Mouse (Mus musculus): ENCODE results near the gene Tgfbr1. TPM values are rescaled to one million over a fixed set of nuclear protein-coding genes. Genes with fewer than 3 reads are reported as not detected.

Gene Tgfbr1
- polyA plus RNA-seq, 1 experiment from 2014 or later: 5.4 TPM

DNA sequence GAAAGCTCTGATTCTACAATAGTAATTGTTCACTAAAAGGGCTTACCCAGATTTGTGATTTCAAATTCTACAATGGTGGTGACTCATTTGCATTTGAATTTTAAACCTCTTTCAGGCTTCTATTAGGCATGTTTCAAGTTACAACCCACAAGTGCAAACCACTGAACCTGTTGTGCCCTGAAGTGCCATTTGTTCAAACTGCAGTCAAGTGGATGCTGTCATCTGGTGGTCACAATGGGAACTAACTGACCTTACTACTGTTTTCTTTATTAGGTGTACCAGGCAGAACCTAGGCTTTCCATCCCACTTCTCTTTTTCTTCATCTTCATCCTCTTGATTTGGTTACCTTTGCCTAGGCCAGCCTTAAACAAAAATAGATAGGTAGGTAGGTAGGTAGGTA lies 46.8 kb downstream of the Tgfbr1 start:
- no peak overlapping the region for H3K27ac ChIP-seq (ENCODE audit: low read length)
- no peak overlapping the region for H3K9ac ChIP-seq (ENCODE audit: low read depth, low read length)
- H3K27me3 ChIP-seq (ENCODE audit: control insufficient read depth, insufficient read depth, low read depth, low read length): no peaks in the 10 kb centered on the region
- H3K9me3 ChIP-seq (replicated peaks; ENCODE audit: control insufficient read depth, low read length): no peaks in the 10 kb centered on the region
- H3K36me3 ChIP-seq (ENCODE audit: control insufficient read depth, insufficient read depth): no peaks in the 10 kb centered on the region
- H3K4me2 ChIP-seq (ENCODE audit: low read depth, low read length): no peak overlapping the region
- H3K4me3 ChIP-seq (ENCODE audit: low read depth, low read length): no peak overlapping the region
- no peak for ATAC-seq (ENCODE audit: low read depth)
- no peaks in the 10 kb centered on the region for H3K4me1 ChIP-seq (ENCODE audit: control insufficient read depth, low read depth, low read length)

DNA sequence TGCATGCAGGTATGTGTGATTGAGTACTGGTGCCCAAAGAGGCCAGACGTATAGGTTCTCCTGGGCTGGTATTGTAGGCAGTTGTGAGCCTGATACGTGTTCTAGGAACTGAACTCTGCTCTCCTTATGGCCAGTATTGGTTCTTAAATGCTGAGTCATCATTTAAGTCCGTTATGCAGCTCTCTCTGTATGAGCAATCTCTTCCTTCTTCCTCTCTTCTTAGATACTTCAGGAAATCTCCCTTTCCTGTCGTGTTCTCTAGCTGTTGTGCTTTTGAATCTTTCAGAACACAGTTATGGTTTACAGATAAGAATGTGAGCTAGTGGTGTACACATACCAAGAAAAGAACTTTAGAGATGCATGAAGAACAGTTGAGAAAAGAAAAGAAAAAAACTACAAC lies 47.3 kb downstream of the Tgfbr1 start:
- Histone ChIP-seq H3K36me3 (ENCODE audit: control insufficient read depth, insufficient read depth) (no peaks in the 10 kb centered on the region), H3K9me3 (replicated peaks; ENCODE audit: control insufficient read depth, low read length) (no peaks in the 10 kb centered on the region), H3K4me2 (ENCODE audit: low read depth, low read length) (no peak overlapping the region), H3K27me3 (ENCODE audit: control insufficient read depth, insufficient read depth, low read depth, low read length) (no peaks in the 10 kb centered on the region), H3K9ac (ENCODE audit: low read depth, low read length) (no peak overlapping the region), H3K27ac (ENCODE audit: low read length) (no peak overlapping the region), H3K4me3 (ENCODE audit: low read depth, low read length) (no peak overlapping the region), H3K4me1 (ENCODE audit: control insufficient read depth, low read depth, low read length) (no peaks in the 10 kb centered on the region)
- WGBS (ENCODE audit: insufficient replicate concordance): 19% methylated on average over 4 of the region's 4 CpGs
- ATAC-seq (ENCODE audit: low read depth): no peak

GRCm38 (mm10) chr4:47402200-47402599 lies 49.2 kb downstream of the Tgfbr1 start:
- no peaks in the 10 kb centered on the region for H3K27me3 ChIP-seq (ENCODE audit: control insufficient read depth, insufficient read depth, low read depth, low read length)
- no peak for ATAC-seq (ENCODE audit: low read depth)

DNA sequence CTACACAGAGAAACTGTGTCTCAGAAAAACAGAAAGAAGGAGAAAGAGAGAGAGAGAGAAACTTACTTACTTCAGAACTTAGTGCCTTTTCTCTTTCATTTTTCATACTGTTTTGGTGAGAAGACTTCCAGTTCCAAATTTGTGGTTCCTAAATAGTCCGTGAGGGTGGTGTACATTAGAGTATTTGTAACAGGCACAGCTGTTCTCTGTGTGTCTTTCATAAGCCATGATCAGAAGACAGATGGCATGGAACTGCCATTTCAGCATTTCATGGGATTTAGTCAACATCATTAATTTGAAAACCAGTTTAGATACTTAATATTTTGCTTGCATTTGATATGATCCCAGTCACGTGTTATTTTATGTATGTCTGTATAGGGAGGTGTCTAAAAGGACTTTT lies 51.5 kb downstream of the Tgfbr1 start:
- no peaks in the 10 kb centered on the region for H3K9me3 ChIP-seq (replicated peaks; ENCODE audit: control insufficient read depth, low read length)
- 70% methylated on average over 2 of the region's 2 CpGs for WGBS (ENCODE audit: insufficient replicate concordance)
- H3K36me3 ChIP-seq (ENCODE audit: control insufficient read depth, insufficient read depth): peaks cover 3% of the 10 kb centered on the region
- H3K27me3 ChIP-seq (ENCODE audit: control insufficient read depth, insufficient read depth, low read depth, low read length): no peaks in the 10 kb centered on the region
- no peak overlapping the region for H3K4me3 ChIP-seq (ENCODE audit: low read depth, low read length)
- ATAC-seq (ENCODE audit: low read depth): no peak
- no peak overlapping the region for H3K27ac ChIP-seq (ENCODE audit: low read length)
- H3K4me1 ChIP-seq (ENCODE audit: control insufficient read depth, low read depth, low read length): no peaks in the 10 kb centered on the region
- H3K9ac ChIP-seq (ENCODE audit: low read depth, low read length): no peak overlapping the region
- no peak overlapping the region for H3K4me2 ChIP-seq (ENCODE audit: low read depth, low read length)

More at GRCm38 (mm10) chr4:47402200-47402599, 49.2 kb downstream of the Tgfbr1 start:
- Histone ChIP-seq H3K4me3 (ENCODE audit: low read depth, low read length) (no peak overlapping the region), H3K4me2 (ENCODE audit: low read depth, low read length) (no peak overlapping the region), H3K36me3 (ENCODE audit: control insufficient read depth, insufficient read depth) (peaks cover 3% of the 10 kb centered on the region; the same call in 1 of the 2 replicates), H3K9ac (ENCODE audit: low read depth, low read length) (no peak overlapping the region), H3K27ac (ENCODE audit: low read length) (no peak overlapping the region), H3K9me3 (replicated peaks; ENCODE audit: control insufficient read depth, low read length) (no peaks in the 10 kb centered on the region), H3K4me1 (ENCODE audit: control insufficient read depth, low read depth, low read length) (no peaks in the 10 kb centered on the region)

DNA sequence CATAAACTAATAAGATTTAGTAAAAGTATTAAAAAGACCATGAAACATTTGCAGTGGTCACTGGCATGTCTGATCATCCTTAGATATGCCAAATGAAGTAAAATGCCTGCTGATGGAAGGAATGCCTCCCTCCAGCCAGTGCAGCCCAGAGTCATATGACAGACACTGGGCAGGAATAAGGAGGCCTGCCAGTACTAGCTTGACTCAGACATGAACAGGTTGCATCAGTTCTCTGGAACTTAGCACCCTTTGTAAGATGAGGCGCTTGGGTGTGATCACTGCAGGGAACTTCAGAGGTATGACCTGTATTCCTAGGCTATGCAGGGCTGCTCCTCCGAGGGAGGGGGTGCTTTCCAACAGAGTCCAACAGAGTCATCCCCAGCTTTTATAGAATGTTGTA lies 54.1 kb downstream of the Tgfbr1 start:
- H3K36me3 ChIP-seq (ENCODE audit: control insufficient read depth, insufficient read depth): peaks cover 3% of the 10 kb centered on the region
- no peak overlapping the region for H3K27ac ChIP-seq (ENCODE audit: low read length)
- no peaks in the 10 kb centered on the region for H3K4me1 ChIP-seq (ENCODE audit: control insufficient read depth, low read depth, low read length)
- no peaks in the 10 kb centered on the region for H3K9me3 ChIP-seq (replicated peaks; ENCODE audit: control insufficient read depth, low read length)
- no peak overlapping the region for H3K4me2 ChIP-seq (ENCODE audit: low read depth, low read length)
- 67% methylated on average over 2 of the region's 2 CpGs for WGBS (ENCODE audit: insufficient replicate concordance)
- no peak for ATAC-seq (ENCODE audit: low read depth)
- H3K27me3 ChIP-seq (ENCODE audit: control insufficient read depth, insufficient read depth, low read depth, low read length): no peaks in the 10 kb centered on the region
- H3K9ac ChIP-seq (ENCODE audit: low read depth, low read length): no peak overlapping the region
- no peak overlapping the region for H3K4me3 ChIP-seq (ENCODE audit: low read depth, low read length)

DNA sequence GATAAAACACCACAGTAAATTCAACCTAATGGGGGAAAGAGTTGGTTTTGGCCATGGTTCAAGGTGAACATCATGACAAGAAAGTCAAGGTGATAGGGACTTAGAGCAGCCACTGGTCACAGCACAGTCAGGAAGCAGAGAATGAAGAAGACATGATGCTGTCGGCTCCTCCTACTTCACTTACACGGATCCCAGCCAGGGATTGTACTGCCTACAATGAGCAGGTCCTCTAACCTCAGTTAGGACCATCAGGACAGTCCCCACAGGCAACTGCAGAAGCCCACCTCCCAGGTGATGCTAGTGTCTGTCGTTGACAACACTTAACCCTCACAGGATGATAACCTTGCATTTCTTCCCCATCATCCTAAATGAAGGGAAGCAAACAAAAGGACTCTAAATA lies 64.8 kb downstream of the Tgfbr1 start:
- H3K36me3 ChIP-seq (ENCODE audit: control insufficient read depth, insufficient read depth): no peaks in the 10 kb centered on the region
- H3K27me3 ChIP-seq (ENCODE audit: control insufficient read depth, insufficient read depth, low read depth, low read length): no peaks in the 10 kb centered on the region
- H3K4me2 ChIP-seq (ENCODE audit: low read depth, low read length): no peak overlapping the region
- 50% methylated on average over 3 of the region's 3 CpGs for WGBS (ENCODE audit: insufficient replicate concordance)
- H3K27ac ChIP-seq (ENCODE audit: low read length): no peak overlapping the region
- H3K9ac ChIP-seq (ENCODE audit: low read depth, low read length): no peak overlapping the region
- no peaks in the 10 kb centered on the region for H3K4me1 ChIP-seq (ENCODE audit: control insufficient read depth, low read depth, low read length)
- H3K9me3 ChIP-seq (replicated peaks; ENCODE audit: control insufficient read depth, low read length): no peaks in the 10 kb centered on the region
- no peak overlapping the region for H3K4me3 ChIP-seq (ENCODE audit: low read depth, low read length)
- ATAC-seq (ENCODE audit: low read depth): no peak

DNA sequence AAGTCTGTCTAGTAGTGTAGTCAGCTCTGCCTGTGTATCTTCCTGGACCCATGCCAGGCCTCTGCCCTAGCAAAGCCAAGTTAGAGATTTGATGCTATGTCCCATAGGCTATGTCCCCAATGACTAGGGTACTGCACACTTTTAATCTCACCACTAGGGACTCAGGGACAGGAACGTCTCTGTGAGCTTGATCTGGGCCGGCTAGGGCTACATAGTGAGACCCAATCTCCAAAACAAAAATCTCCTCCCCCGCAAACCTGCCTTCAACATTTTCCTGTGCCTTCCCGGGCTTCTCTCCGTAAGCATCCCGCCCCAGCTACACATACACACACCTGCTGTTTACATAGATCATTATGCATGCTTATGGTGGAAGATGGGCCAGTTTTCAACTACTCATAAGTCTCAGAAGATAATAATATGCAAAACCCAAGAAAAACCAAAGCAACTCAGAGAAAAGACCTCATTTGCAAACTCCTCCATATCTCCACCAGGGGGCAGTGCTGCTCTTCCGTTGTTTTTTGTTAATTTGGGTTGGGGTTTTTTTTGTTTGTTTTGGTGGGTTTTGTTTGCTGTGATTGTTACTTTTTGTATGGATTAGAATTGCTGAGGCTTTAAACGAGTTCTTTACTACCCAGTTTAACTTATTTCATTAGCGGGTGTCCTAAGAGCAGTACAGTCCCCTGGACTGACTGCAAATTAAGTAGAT lies 66.4 kb downstream of the Tgfbr1 start:
- Histone ChIP-seq H3K4me3 (ENCODE audit: low read depth, low read length) (no peak overlapping the region), H3K9ac (ENCODE audit: low read depth, low read length) (no peak overlapping the region), H3K4me2 (ENCODE audit: low read depth, low read length) (no peak overlapping the region), H3K27me3 (ENCODE audit: control insufficient read depth, insufficient read depth, low read depth, low read length) (no peaks in the 10 kb centered on the region), H3K4me1 (ENCODE audit: control insufficient read depth, low read depth, low read length) (no peaks in the 10 kb centered on the region), H3K9me3 (replicated peaks; ENCODE audit: control insufficient read depth, low read length) (no peaks in the 10 kb centered on the region), H3K36me3 (ENCODE audit: control insufficient read depth, insufficient read depth) (no peaks in the 10 kb centered on the region), H3K27ac (ENCODE audit: low read length) (no peak overlapping the region)
- ATAC-seq (ENCODE audit: low read depth): no peak
- WGBS (ENCODE audit: insufficient replicate concordance): 27% methylated on average over 9 of the region's 9 CpGs

- H3K4me3 ChIP-seq (ENCODE audit: low read depth, low read length): no peak overlapping the region
- no peak overlapping the region for H3K27ac ChIP-seq (ENCODE audit: low read length)
- no peak for ATAC-seq (ENCODE audit: low read depth)
- no peaks in the 10 kb centered on the region for H3K4me1 ChIP-seq (ENCODE audit: control insufficient read depth, low read depth, low read length)
- no peaks in the 10 kb centered on the region for H3K27me3 ChIP-seq (ENCODE audit: control insufficient read depth, insufficient read depth, low read depth, low read length)
- no peaks in the 10 kb centered on the region for H3K9me3 ChIP-seq (replicated peaks; ENCODE audit: control insufficient read depth, low read length)
- WGBS (ENCODE audit: insufficient replicate concordance): 35% methylated on average over 7 of the region's 7 CpGs
- H3K4me2 ChIP-seq (ENCODE audit: low read depth, low read length): no peak overlapping the region
- no peaks in the 10 kb centered on the region for H3K36me3 ChIP-seq (ENCODE audit: control insufficient read depth, insufficient read depth)
- no peak overlapping the region for H3K9ac ChIP-seq (ENCODE audit: low read depth, low read length)
Measured at GRCm38 (mm10) chr4:47420191-47420590, 67.2 kb downstream of the Tgfbr1 start.

- no peaks in the 10 kb centered on the region for H3K36me3 ChIP-seq (ENCODE audit: control insufficient read depth, insufficient read depth)
- H3K27ac ChIP-seq (ENCODE audit: low read length): no peak overlapping the region
- H3K27me3 ChIP-seq (ENCODE audit: control insufficient read depth, insufficient read depth, low read depth, low read length): no peaks in the 10 kb centered on the region
- 9% methylated on average over 3 of the region's 3 CpGs for WGBS (ENCODE audit: insufficient replicate concordance)
- no peak overlapping the region for H3K4me2 ChIP-seq (ENCODE audit: low read depth, low read length)
- H3K9ac ChIP-seq (ENCODE audit: low read depth, low read length): no peak overlapping the region
- H3K9me3 ChIP-seq (replicated peaks; ENCODE audit: control insufficient read depth, low read length): no peaks in the 10 kb centered on the region
- no peaks in the 10 kb centered on the region for H3K4me1 ChIP-seq (ENCODE audit: control insufficient read depth, low read depth, low read length)
- H3K4me3 ChIP-seq (ENCODE audit: low read depth, low read length): no peak overlapping the region
- peak; percentile 39; the same call in 1 of the 2 replicates for ATAC-seq (ENCODE audit: low read depth)
Measured at GRCm38 (mm10) chr4:47422194-47422593, 69.2 kb downstream of the Tgfbr1 start.

Measured in liver, embryonic 16.5 days (tissue).